Mouse (Mus musculus): ENCODE data around the gene Trip10. TPM values are rescaled to one million over a fixed set of nuclear protein-coding genes. Genes with fewer than 3 reads are reported as not detected.

The Trip10 gene
- polyA plus RNA-seq (2017; shearing (Covaris generic)), result 1 to 10 TPM; 2.1 to 3.5 TPM

DNA sequence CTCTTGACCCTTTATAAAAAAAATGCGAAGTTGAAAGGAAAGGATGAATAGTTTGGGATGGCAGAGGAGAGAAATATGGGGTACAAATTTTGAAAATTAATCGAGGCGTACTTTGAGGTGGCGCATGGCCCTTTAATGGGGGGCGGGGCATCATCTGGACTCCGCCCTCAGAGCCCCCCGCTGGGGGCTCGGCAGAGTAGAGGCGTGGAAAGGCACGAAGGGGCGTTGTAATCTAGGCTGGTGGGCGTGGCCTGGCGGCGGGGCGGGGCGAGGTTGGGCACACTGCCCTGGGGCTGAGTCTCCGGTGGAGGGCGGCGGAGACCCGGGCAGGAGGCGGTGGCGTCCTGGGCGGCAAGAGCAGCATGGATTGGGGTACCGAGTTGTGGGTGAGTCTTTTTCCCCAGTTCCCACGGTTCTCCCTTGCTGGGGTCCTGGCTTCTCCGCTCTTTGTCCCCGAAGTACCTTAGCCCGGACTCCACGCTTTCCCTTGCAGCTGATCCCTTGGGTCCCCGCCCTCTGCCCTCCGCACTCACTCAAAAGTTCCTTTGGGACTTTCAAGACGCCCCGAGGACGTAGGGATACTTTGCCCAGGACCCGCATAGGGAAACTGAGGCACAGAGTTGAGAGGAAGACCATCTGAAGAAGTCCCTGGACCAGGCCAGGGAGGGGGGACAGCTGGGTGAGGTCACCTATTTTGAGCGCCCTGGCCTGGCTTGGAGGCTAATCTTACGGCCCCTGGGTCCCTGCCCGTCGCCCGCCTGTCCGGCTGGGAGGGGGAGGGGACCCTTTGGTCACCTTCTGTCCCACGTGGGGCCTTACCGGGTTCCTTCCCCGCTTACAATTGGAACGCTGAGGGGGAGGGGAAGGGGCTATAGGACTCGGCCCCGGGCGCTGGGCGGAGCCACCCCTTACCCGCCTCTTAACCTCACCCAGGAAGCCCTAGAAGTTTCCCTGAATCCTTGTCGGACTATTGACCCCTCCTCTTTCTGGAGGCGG lies at the start of gene Trip10:
Gene Trip10, plus strand, starts transcription at position 270 of the 996 bp plus-strand sequence.

DNA sequence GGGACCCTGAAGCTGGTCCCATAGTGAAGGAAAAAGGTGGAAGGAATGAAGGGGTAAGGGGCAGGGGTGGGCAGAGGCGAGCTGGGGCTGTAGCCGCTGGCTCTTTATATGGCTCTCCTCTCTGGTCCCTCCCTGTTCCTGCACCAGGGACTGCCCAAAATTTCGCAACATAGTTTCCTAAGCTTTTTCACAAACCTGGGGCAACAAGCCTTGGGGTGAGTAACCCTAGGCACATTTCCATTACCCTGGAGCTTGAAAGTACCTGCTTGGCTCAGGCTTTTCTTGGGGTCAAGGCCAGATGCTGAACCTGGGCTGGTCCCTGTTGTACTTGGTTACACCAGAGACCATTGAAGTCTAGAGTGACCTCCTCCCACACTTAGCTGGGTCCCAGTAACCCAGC lies 21.2 kb upstream of the Trip10 start, which contains the start of gene C3:
Gene C3, minus strand, starts transcription at position 123 of the 400 bp plus-strand sequence.

DNA sequence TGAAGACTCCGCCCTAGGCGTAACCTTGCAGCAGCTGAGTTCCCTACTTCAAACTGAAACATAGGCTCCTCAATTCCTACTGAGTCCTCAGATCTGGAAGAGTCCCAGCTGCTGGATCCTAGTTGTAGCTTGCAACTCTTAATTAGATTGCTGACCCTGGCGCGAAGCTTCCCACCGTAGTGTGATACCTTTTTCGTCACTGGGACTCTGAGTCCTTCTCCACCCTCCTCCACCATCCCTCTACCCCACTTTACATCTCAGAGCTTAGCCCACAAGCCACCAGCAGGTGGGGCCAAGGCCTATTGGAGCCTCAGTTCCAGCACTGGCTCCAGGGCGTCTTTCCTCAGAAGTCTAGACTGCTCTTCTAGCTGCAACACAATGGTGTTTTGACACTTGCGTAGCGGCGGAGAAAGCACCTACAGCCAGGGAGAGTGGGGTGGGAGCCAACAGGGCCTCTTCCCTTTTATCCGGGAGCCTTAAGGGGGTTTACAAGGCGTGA lies 1.0 kb upstream of the Trip10 start, which contains the start of gene Gpr108:
Gene Gpr108, minus strand, starts transcription at position 246 of the 499 bp plus-strand sequence.

DNA sequence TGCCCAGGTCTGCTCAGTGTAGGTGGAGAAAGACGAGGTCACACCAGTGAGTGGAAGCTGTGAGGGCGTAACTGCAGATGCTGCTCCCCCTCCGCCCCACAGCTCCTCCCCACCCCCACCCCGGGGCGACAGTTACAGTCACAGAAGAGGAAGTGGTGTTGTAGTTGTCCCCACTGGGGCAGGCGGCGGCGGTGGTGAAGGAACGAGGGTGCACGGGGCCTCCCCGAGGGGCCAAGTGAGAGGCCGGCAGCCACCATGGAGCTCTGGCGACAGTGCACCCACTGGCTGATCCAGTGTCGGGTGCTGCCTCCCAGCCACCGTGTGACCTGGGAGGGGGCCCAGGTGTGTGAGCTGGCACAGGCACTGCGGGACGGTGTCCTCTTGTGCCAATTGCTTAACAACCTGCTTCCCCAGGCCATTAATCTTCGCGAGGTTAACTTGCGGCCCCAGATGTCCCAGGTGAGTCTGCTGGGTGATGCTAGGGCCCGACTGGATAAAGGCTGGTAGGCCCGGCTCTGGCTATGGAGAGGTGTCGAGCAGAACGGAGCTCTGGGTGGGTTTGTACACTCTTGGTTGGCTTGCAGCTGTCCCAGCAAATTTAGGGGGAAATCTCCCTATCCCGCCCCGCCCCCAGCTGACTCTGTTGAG lies 29.8 kb downstream of the Trip10 start, which contains the start of gene Vav1:
Gene Vav1, plus strand, starts transcription at position 158 of the 648 bp plus-strand sequence.

Other genes with a start within 250 kb of the Trip10 start
- gene Pspn, start 249.4 kb upstream of the Trip10 start, polyA plus RNA-seq (2017; shearing (Covaris generic)), result not detected
- gene Gtf2f1, start 238.2 kb upstream of the Trip10 start, polyA plus RNA-seq (2017; shearing (Covaris generic)), result 10 to 100 TPM; 78.7 to 81.9 TPM
- under 1 TPM in 1 of 2 experiments, not detected in 1; 0.25 TPM for gene Gm17949, start 238.0 kb upstream of the Trip10 start, polyA plus RNA-seq (2017; shearing (Covaris generic))
- 10 to 100 TPM; 38.5 to 45.9 TPM for gene Khsrp, start 217.9 kb upstream of the Trip10 start, polyA plus RNA-seq (2017; shearing (Covaris generic))
- gene Slc25a41, start 207.8 kb upstream of the Trip10 start, polyA plus RNA-seq (2017; shearing (Covaris generic)), result under 1 TPM in 1 of 2 experiments, not detected in 1; 0.33 TPM
- 1 to 10 TPM in 1 of 2 experiments, under 1 TPM in 1; 0.81 to 2.7 TPM for gene Crb3, start 190.3 kb upstream of the Trip10 start, polyA plus RNA-seq (2017; shearing (Covaris generic))
- gene Slc25a23, start 189.6 kb upstream of the Trip10 start, polyA plus RNA-seq (2017; shearing (Covaris generic)), result 10 to 100 TPM in 1 of 2 experiments, 1 to 10 TPM in 1; 4.3 to 12.1 TPM
- gene Dennd1c, start 170.9 kb upstream of the Trip10 start, polyA plus RNA-seq (2017; shearing (Covaris generic)), result 100 to 1,000 TPM; 278 to 303 TPM
- 1 to 10 TPM; 1.8 to 2.4 TPM for gene Tubb4a, start 161.7 kb upstream of the Trip10 start, polyA plus RNA-seq (2017; shearing (Covaris generic))
- 10 to 100 TPM in 1 of 2 experiments, 1 to 10 TPM in 1; 8.9 to 10.4 TPM for gene Tnfsf9, start 144.1 kb upstream of the Trip10 start, polyA plus RNA-seq (2017; shearing (Covaris generic))
- 1 to 10 TPM; 1.4 TPM for gene Cd70, start 99.7 kb upstream of the Trip10 start, polyA plus RNA-seq (2017; shearing (Covaris generic))
- 10 to 100 TPM in 1 of 2 experiments, 1 to 10 TPM in 1; 3.5 to 11.8 TPM for gene Tnfsf14, start 55.3 kb upstream of the Trip10 start, polyA plus RNA-seq (2017; shearing (Covaris generic))
- 1 to 10 TPM; 2.0 to 8.7 TPM for gene C3, start 21.3 kb upstream of the Trip10 start, polyA plus RNA-seq (2017; shearing (Covaris generic))
- gene Gpr108, start 1.0 kb upstream of the Trip10 start, polyA plus RNA-seq (2017; shearing (Covaris generic)), result 10 to 100 TPM; 53.6 to 94.4 TPM
- 100 to 1,000 TPM; 167 to 169 TPM for gene Vav1, start 29.6 kb downstream of the Trip10 start, polyA plus RNA-seq (2017; shearing (Covaris generic))
- gene Adgre1, start 109.2 kb downstream of the Trip10 start, polyA plus RNA-seq (2017; shearing (Covaris generic)), result 1 to 10 TPM; 1.3 to 1.4 TPM